Mouse (Mus musculus): ENCODE measurements around the gene Znhit2.

Znhit2 gene

GRCm38 (mm10) chr19:6046294-6047153 lies 14.5 kb upstream of the Znhit2 start, which contains the start of gene Syvn1:
Gene Syvn1 (plus strand): TSS chr19:6046576.
- in situ Hi-C loops (cut with MboI, MseI), result loop anchor here (10.0 kb wide), 1 partner anchor 952 kb away; the partner anchor contains the start of gene Cnih2

DNA sequence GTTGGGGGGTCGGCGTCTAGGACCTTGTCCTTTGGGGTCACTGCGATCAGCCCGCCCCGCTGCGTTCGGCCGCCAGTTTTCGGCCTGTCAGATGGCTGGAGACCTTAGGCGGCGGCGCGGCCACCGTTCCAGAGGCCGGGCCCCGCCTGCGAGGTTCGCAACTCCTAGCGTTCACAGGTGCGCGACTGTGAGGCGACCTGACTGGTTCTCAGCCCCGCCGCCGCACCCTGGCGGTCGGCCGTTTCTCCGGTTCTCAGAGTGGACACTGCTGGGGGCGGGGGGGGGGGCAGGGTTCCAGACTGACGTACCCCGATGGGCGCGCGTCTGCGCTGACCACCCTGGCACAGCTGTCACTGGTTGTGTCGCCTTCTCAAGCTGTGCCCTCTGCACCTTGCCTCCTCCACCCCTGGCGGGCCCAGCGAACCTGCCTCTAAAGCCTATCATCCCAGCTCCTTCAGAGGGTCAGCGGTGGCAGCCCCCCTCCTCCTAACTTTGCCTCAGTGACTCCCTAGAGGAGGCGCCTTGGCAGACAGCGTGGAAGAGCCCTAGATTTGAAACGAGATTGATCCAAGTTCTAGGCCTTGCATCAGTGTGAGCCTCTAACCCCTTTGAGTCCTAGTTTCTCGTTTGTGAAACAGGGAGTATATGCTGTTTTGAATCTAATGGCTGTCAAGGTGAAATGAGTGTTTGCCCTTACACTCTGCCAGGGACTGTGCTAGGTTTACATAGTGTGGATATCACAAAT lies 13.7 kb upstream of the Znhit2 start:
- in situ Hi-C loops (cut with MboI, MseI), result loop anchor here (10.0 kb wide), 1 partner anchor 953 kb away; the partner anchor contains the start of gene Cnih2

GRCm38 (mm10) chr19:6047899-6048166 lies 13.2 kb upstream of the Znhit2 start:
- in situ Hi-C loops (cut with MboI, MseI), result loop anchor here (10.0 kb wide), 1 partner anchor 953 kb away; the partner anchor contains the start of gene Cnih2

- in situ Hi-C loops (cut with MboI, MseI), result loop anchor here (10.0 kb wide), 1 partner anchor 954 kb away; the partner anchor contains the start of gene Cnih2
Observed at GRCm38 (mm10) chr19:6048681-6049410, 12.1 kb upstream of the Znhit2 start.

DNA sequence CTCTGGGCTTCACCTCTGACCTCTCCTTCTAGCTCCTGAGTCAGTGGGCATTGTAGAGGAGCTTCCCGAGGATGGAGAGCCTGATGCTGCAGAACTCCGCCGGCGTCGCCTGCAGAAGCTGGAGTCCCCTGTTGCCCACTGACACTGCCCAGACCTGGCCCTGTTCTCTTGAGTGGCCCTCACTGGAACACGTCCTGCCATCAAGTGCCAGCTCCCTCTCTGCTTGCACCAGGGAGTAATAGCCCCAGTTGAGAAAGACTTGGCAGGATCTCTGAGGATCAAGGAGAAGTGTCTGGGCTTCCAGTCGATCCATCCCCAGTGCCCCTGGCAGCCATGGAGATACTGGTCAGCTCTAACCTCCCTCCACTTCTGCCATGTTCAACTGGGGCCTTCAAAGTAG lies 8.5 kb upstream of the Znhit2 start:
- in situ Hi-C loops (cut with MboI, MseI), result no loop called here

GRCm38 (mm10) chr19:6054296-6054695 lies 6.7 kb upstream of the Znhit2 start:
- in situ Hi-C loops (cut with MboI, MseI), result no loop called here

- in situ Hi-C loops (cut with MboI, MseI), result loop anchor here (5.0 kb wide), 1 partner anchor 61 kb away; the partner anchor contains the start of gene Sac3d1
Observed at GRCm38 (mm10) chr19:6056696-6057095, 4.3 kb upstream of the Znhit2 start.

- in situ Hi-C loops (cut with MboI, MseI), result loop anchor here (5.0 kb wide), 1 partner anchor 60 kb away; the partner anchor contains the start of gene Sac3d1
Observed at GRCm38 (mm10) chr19:6057313-6058096, 3.5 kb upstream of the Znhit2 start, which contains the start of the genes Mrpl49 and Fau. Gene Mrpl49 (minus strand): TSS chr19:6057785. Gene Fau (plus strand): TSS chr19:6057844.

DNA sequence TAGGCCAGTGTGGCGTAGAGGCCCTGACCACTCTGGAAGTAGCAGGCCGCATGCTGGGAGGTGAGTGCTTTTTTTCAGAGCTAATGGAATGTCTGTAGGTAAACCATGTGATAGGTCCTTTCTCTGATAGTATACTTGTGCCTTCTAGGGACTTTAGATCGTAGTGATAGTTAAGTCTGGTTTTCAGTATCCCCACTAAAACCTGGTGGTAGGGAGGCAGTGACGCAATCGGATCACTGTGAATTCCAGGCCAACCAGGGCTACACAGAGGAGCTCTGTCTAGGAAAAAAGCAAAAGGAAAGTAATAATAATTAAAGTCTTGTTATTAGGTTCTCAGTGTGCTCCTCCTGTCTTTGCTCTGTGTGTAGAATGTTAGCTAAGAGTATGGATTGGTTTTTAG lies 2.5 kb upstream of the Znhit2 start:
- in situ Hi-C loops (cut with MboI, MseI), result loop anchor here (5.0 kb wide), 1 partner anchor 59 kb away; the partner anchor contains the start of gene Sac3d1

GRCm38 (mm10) chr19:6058966-6059365 lies 2.0 kb upstream of the Znhit2 start:
- in situ Hi-C loops (cut with MboI, MseI), result loop anchor here (5.0 kb wide), 1 partner anchor 58 kb away; the partner anchor contains the start of gene Sac3d1

- in situ Hi-C loops (cut with MboI, MseI), result no loop called here
Observed at GRCm38 (mm10) chr19:6061641-6062302, 780 bp downstream of the Znhit2 start.

DNA sequence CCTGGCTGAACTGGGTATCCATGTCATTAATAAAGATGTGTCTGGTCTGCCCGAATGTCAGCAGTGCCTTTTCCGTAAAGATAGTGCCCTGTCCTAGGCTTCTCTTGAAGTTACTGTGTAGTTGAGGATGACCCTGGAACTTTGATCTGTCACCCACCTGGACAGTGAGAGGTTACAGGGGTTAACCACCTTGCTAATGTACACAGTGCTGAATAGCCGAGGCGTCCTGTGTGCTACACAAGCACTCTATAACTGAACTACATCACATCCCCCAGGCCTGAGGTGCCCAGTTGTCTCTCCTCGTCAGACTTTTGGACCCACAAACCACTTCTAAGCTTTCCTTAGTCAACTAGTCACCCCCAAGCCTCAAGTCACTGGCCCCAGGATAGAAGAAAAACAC lies 1.4 kb downstream of the Znhit2 start:
- in situ Hi-C loops (cut with MboI, MseI), result no loop called here

- in situ Hi-C loops (cut with MboI, MseI), result no loop called here
Observed at GRCm38 (mm10) chr19:6063081-6063480, 2.1 kb downstream of the Znhit2 start.

GRCm38 (mm10) chr19:6066571-6066970 lies 5.6 kb downstream of the Znhit2 start:
- in situ Hi-C loops (cut with MboI, MseI), result no loop called here

- in situ Hi-C loops (cut with MboI, MseI), result no loop called here
Observed at GRCm38 (mm10) chr19:6067011-6067723, 6.2 kb downstream of the Znhit2 start.

DNA sequence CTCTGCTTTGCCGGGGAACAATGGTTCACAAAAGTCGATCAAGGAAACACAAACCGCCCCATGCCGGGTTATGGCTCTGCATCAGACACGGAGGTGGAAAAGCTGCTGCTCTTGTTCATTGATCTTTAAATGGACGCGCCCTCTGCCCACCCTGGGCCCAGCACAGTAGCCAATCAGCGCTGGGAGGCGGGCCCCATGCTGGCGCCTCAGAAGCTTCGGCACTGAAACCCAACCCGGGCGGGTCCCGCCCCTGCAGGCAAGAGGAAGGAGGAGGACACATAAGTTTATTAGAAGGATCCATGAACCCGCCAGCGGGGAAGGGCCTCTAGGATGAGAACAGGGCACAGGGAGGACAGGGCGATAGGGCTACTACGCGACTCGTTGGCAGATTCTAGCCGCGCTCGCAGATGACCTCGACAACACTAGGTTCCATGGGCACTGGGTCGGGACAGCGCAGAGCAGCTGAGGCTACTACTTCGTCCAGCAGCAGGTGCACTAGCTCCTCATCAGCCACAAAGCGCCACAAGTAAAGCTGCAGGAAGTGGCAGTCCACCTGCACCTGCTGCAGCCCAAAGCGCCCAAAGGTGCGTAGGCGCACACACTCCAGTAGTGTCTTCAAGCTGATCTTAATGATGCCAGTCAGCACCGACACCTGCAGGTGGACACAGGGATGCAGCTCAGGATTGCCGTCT lies 6.9 kb downstream of the Znhit2 start, which contains the start of gene Tm7sf2:
Gene Tm7sf2, minus strand, starts transcription at position 650 of the 692 bp plus-strand sequence.
- in situ Hi-C loops (cut with MboI, MseI), result no loop called here

- in situ Hi-C loops (cut with MboI, MseI), result no loop called here
Observed at GRCm38 (mm10) chr19:6068951-6069350, 8.0 kb downstream of the Znhit2 start.

DNA sequence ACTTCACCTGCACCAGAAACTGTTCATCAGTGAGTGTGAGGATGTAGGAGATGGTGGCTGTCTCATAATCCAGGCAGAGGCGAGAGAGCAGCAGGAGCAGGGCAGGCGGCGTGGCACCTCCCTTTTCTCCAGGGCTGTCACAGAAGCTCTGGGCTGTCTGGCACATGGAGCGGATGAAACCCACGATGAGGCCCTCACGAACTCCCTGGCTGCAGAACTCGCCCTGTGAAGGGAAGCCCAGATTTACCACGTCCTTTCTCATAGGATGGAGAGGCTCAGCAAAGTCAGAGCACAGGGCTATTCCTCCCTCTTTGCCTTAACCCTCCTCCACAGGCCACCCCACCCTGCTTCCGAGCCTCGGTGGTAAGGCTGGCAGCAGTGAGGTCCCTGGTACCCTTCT lies 8.9 kb downstream of the Znhit2 start:
- in situ Hi-C loops (cut with MboI, MseI), result no loop called here

Data from T-helper 2 cell (primary cell).